Mouse (Mus musculus) adrenal gland, postnatal 4 days (tissue): ENCODE measurements around the gene Cavin1. TPM values are rescaled to one million over a fixed set of nuclear protein-coding genes. Genes with fewer than 3 reads are reported as not detected.
"Not testable (repeated sequence)": the region's sequence is repeated elsewhere in the genome, so short reads cannot be mapped to it uniquely, and the experiment has no call there.

Experiments used
- DNase-seq, 2 experiments: peaks; one replicate each; pipeline ENCODE4 v3.0.0; 2021 to 2022; ENCODE audit warnings: low spot score in 2 of 2, mixed read lengths in 2 of 2
- long read RNA-seq, 2 experiments: library from polyadenylated mRNA; stranded (forward); transcript quantifications; one replicate each; pipeline ENCODE4 v2.0.0; 2021
- total RNA-seq, 2 experiments: library from RNA; stranded (reverse); gene quantifications; 2 replicates each; pipeline ENCODE4 v1.2.3; 2021

Gene Cavin1
- total RNA-seq: 100 to 1,000 TPM; 294 to 319 TPM
- long read RNA-seq, experiment 1, transcript Cavin1-201 (2 exons, 3,491 nt): major isoform, 29 of 89 reads
- long read RNA-seq, experiment 1, partial matches to known transcripts: 0 of 89 reads
- long read RNA-seq, experiment 1, other reads (novel, unspliced or antisense): 60 of 89 reads
- long read RNA-seq, experiment 2, transcript Cavin1-201 (2 exons, 3,491 nt): major isoform, 103 of 189 reads
- long read RNA-seq, experiment 2, partial matches to known transcripts: 0 of 189 reads
- long read RNA-seq, experiment 2, other reads (novel, unspliced or antisense): 85 of 189 reads

GRCm38 (mm10) chr11:100970557-100970937 lies at the start of gene Cavin1:
Gene Cavin1, minus strand, starts transcription at chr11:100970887.
- peak; percentile 90 to 93 for DNase-seq

GRCm38 (mm10) chr11:101011641-101012040 lies 41.0 kb upstream of the Cavin1 start:
- no peak for DNase-seq

DNA sequence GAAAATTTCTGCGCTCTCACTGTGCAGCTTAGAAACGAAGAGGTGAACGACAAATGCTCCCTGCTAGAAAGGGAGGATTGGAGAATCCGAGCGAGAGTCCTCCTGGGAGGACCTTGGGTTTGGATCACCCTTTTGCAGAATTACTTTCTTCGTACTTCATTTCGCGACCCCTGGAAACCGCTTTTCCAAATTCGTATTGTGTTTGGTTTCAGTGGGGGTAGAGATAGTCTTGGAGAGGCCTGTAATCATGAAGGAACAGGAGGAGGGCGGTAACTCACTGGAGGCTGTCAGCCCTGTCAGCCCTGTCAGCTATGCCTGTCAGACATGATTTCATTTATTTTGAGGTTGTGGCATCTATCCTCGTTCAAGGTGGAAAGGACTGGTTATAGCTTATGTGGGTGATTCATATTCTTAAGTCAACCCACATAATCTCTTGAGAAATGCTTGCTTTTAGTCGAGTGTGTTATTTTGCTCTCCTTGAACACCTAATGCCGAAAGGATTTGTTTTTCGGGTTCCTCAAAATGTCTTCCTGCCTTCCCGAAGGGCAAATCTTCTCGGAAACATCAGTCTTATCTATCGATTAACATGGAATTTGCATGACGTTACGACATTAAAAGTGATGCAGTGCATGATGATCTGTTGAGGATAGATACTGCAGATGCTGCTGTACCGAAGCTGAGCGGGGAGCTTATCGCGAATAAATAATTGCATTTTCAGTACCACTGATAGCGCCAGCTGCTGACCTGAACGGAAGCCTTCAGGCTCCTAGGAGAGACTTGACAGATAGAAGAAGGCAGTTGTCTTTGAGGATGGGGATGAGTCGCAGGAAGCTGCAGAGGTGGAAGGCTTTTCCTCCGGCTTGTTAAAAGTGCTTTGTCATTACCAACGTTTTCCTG lies 39.4 kb upstream of the Cavin1 start:
- no peak for DNase-seq

DNA sequence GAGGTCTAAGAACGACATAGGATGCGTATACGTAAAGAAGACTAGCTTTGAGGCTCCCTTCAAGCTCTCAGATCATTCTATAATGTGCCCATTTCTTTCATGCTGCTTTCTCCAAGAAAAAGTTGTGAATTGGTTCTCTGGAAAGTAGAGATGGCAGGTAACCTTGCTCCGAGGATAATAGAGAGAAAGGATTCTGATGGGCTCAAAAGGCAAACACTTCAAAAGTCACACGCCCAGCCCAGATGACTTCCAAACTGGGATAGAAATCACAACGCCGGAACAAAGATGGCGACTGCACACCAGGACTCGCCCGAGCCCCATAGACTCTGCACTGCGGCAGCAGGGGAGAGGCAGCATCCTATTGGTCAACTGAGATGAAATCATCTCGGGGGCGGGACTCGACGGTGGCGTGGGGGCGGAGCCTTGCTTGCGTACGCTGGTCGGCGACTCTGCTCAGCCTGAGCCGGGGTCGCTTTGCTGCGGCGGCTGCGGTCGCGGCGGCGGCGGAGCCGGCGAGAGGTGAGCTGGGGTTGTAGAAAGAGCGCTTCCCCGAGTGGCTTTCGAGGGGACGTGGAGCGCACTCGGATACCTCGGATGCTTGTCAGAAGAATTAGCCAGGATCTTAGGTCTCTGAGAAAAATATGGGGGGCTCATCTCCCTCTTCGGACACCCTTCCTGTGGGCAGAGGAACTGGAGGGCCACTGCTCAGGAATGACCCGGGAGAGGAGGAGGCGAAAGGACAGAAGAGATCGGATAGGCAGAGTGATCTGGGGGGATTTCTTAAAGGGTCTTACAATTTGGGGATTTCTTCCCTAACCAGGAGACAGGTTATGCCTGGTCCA lies 38.6 kb upstream of the Cavin1 start, which contains the start of gene Atp6v0a1:
Atp6v0a1 (plus strand) TSS at position 407 of the 842 bp plus-strand sequence.
- peak; percentile 92 to 94 for DNase-seq

- DNase-seq: no peak
Observed at GRCm38 (mm10) chr11:101008206-101009045, 37.7 kb upstream of the Cavin1 start.

- DNase-seq: no peak
Observed at GRCm38 (mm10) chr11:101003025-101003685, 32.5 kb upstream of the Cavin1 start.

DNA sequence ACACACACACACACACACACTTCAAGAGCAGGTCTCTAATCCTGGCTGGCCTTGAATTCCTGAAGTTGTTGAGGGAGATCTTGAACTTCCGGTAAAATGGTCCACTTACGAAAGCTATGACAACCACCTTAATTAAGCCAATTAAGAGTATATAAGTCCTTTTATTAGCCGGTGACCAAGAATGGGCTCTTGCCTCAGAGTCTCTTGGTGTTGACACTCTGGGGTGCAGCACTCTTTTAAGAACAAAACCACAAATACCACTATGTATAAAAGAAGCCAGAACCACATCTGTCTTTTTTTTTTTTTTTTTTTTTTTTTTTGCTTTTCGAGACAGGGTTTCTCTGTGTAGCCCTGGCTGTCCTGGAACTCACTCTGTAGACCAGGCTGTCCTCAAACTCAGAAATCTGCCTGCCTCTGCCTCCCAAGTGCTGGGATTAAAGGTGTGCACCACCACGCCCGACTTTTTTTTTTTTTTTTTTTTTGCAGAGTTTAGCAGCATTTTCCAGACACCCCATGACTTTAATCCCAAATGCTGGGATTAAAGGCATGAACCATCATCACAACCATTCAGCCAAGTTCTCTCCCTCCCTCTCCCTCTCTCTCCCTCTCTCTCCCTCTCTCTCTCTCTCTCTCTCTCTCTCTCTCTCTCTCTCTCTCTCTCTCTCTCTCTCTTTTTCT lies 31.3 kb upstream of the Cavin1 start:
- not testable (repeated sequence) for DNase-seq

GRCm38 (mm10) chr11:100999254-100999653 lies 28.6 kb upstream of the Cavin1 start:
- no peak for DNase-seq

DNA sequence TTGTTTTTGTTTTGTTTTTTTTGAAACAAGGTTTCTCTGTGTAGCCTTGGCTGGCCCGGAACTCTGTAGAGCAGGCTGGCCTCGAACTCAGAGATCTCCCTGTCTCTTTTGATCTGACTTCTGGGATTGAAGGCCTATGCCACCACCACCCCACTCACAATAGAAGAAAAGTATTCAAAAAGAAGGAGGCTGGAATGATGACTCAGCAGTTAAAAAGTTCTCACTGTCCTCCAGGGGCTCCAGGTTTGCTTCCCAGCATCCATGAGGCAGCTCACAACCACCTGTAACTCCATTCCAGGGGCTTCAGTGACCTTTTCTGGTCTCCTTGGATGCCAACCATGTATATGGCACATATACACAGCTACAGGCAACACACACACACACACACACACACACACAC lies 28.1 kb upstream of the Cavin1 start:
- DNase-seq: no peak

GRCm38 (mm10) chr11:100996501-100996900 lies 25.8 kb upstream of the Cavin1 start:
- no peak for DNase-seq

DNA sequence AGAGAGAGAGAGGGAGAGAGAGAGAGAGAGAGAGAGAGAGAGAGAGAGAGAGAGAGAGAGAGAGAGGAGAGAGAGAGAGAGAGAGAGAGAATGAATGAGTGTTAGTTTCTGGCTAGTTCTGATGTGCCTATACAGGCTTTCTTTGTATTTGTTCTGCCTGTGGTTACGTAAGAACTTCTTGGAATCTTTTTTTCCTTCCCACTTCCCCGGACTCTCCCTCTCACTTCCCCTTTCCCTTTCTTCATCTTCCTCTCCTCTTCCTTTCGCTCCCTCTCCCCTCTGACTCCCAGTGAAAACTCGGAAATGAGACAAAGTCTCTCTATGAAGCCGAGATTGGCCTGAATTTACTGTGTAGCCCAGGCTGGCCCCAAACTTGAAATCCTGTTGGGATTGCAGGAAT lies 24.0 kb upstream of the Cavin1 start:
- no peak for DNase-seq

GRCm38 (mm10) chr11:100994233-100994632 lies 23.5 kb upstream of the Cavin1 start:
- no peak for DNase-seq

DNA sequence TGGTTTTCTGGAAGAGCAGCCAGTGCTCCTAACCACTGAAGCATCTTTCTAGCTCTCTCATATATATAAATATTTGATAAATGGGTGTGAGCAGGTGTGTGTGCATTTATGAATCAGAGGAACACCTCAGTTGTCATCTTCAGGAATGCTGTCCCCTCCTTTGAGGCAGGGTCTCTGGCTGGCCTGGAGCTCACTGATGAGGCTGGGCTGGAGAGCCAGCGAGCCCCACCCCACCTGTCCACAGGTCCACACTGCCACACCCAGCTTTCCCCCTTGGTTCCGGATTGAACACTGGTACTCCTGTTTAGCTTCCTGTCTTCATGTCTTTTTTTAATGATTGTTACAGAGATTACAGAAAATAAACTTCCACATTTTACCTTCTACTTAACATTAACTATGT lies 22.8 kb upstream of the Cavin1 start:
- DNase-seq: no peak

GRCm38 (mm10) chr11:100991027-100991534 lies 20.4 kb upstream of the Cavin1 start:
- DNase-seq: no peak

DNA sequence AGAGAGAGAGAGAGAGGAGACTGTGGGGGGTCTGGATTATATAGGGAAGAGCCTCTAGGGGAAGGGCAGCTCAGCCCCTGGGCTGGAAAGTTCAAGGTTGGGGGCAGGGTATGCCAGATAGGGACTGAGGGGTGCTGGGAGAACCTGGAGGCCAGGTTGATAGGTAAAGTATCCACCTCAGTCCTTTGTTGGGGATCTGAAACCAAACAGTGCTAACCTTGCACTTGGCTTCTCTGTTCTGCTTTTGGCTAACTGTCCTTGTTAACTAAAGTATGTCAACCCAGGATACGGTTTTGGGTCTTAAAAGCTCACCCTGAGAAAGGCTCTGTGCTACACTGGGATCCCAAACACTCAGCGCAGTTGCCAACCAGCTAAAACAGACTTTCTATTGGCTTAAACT lies 19.0 kb upstream of the Cavin1 start:
- no peak for DNase-seq

DNA sequence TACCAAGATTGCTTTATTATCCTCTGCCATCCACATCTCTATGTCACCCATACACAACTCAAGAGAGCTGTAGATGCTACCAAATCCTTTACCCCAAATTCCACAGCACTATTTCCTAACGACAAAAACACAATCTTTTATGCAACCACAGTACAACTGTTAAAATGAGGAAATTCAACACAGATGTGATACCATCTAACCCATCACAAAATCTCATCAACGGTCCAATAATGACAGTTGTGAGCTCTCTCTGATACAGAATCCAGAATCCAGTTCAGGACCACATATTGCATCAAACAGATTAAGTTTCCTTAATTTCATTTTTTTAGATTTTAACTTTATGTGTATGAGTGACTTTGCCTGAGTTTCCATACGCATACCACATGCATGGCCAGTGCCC lies 18.0 kb upstream of the Cavin1 start:
- no peak for DNase-seq

DNA sequence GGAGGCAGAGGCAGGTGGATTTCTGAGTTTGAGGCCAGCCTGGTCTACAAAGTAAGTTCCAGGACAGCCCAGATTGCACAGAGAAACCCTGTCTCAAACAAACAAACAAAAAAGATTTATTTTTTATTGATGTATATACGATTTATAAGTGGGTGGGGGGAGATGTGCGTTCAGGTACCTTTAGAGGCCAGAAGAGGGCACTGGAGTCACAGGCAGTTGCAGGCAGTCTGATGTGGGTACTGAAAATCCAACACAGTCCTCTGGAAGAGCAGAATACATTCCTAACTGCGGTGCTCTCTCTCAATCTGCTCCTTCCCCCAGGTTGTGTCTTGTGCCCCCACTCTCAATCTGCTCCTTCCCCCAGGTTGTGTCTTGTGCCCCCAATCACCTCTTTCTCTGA lies 14.9 kb upstream of the Cavin1 start:
- DNase-seq: no peak

DNA sequence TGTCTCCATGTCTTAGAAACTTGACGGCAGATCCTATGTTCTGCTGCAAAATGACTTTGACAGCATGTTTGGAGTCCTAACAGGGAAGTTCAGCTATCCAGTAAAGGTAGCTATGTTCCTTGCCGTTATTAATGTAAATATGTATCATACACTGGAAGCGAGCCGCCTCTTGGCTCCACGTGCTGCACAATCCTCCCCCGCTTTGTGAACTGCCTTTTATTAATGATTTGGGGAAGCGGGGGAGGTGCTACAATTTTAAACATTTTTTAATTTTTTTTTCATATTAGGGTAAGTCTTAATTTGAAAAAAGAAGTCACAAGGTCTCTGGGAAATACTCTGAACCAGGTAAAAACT lies 13.1 kb upstream of the Cavin1 start:
- DNase-seq: no peak

- DNase-seq: peak; percentile 58 to 77
Observed at GRCm38 (mm10) chr11:100983125-100983777, 12.6 kb upstream of the Cavin1 start.
